Mouse (Mus musculus) MEL (cell line): Measurements from ENCODE around the gene Tgfb1i1. TPM values are rescaled to one million over a fixed set of nuclear protein-coding genes. Genes with fewer than 3 reads are reported as not detected.

Experiments used
- DNase-seq: peaks from one replicate; pipeline ENCODE4 v3.0.0; 2011; ENCODE audit warnings: low read depth, low spot score
- H3K27ac ChIP-seq: 2 replicates; pipeline ENCODE4 v1.5.1; 2012; ENCODE audit warnings: low read depth, mild to moderate bottlenecking, control low read depth, low read length, moderate library complexity; ENCODE audit not compliant: control insufficient read depth
- H3K27me3 ChIP-seq, 2 experiments: fragments of 150-350 bp in 1 of 2; sonication (generic) in 1 of 2; 2 replicates each; pipeline ENCODE4 v1.6.1; 2012; ENCODE audit warnings: low read length in 2 of 2, mild to moderate bottlenecking in 2 of 2, improper control_type of control experiment in 1 of 2, moderate library complexity in 1 of 2; ENCODE audit not compliant: insufficient read depth in 2 of 2, control insufficient read depth in 1 of 2
- H3K36me3 ChIP-seq, 2 experiments: 2 replicates each; pipeline ENCODE4 v1.6.1; 2012 to 2014; ENCODE audit warnings: low read length in 2 of 2, improper control_type of control experiment in 1 of 2, inconsistent platforms in 1 of 2, mild to moderate bottlenecking in 1 of 2; ENCODE audit not compliant: insufficient read depth in 2 of 2, control insufficient read depth in 1 of 2
- H3K4me1 ChIP-seq, 2 experiments: fragments of 150-350 bp in 1 of 2; sonication (generic) in 1 of 2; 2 replicates each; pipeline ENCODE4 v1.6.1; 2012; ENCODE audit warnings: low read length in 2 of 2, improper control_type of control experiment in 1 of 2, mild to moderate bottlenecking in 1 of 2; ENCODE audit not compliant: insufficient read depth in 2 of 2, control insufficient read depth in 1 of 2
- H3K4me3 ChIP-seq, 2 experiments: fragments of 150-350 bp in 1 of 2; sonication (generic) in 1 of 2; 2 replicates each; pipeline ENCODE4 v1.5.1; 2012; ENCODE audit warnings: low read depth in 2 of 2, low read length in 2 of 2, mild to moderate bottlenecking in 2 of 2, moderate library complexity in 2 of 2, control low read depth in 1 of 2, improper control_type of control experiment in 1 of 2; ENCODE audit not compliant: control insufficient read depth in 1 of 2, insufficient read depth in 1 of 2
- H3K79me2 ChIP-seq: 2 replicates; pipeline ENCODE4 v1.6.1; 2012; ENCODE audit warnings: mild to moderate bottlenecking, low read length, moderate library complexity; ENCODE audit not compliant: control insufficient read depth, poor library complexity, insufficient read depth
- H3K9ac ChIP-seq: 2 replicates; pipeline ENCODE4 v1.6.1; 2012; ENCODE audit warnings: low read depth, mild to moderate bottlenecking, control low read depth, low read length, moderate library complexity; ENCODE audit not compliant: control insufficient read depth, poor library complexity, severe bottlenecking
- H3K9me3 ChIP-seq: fragments of 150-350 bp; sonication (generic); replicated peaks from 2 replicates; pipeline ENCODE4 v1.6.1; 2012; ENCODE audit warnings: mild to moderate bottlenecking, low read length, improper control_type of control experiment, moderate library complexity; ENCODE audit not compliant: insufficient read depth
- CHD1 ChIP-seq: IDR thresholded peaks from 2 replicates; pipeline ENCODE4 v1.6.1; 2012; ENCODE audit warnings: low read depth, mild to moderate bottlenecking, inconsistent platforms, low read length, improper control_type of control experiment
- CTCF ChIP-seq, 3 experiments: IDR thresholded peaks in 2 of 3; conservative IDR thresholded peaks in 1 of 3; 2 replicates each; pipeline ENCODE4 v1.5.1; 2011 to 2012; ENCODE audit warnings: low read length in 3 of 3, low read depth in 2 of 3, mild to moderate bottlenecking in 2 of 3, improper control_type of control experiment in 1 of 3, inconsistent platforms in 1 of 3, mixed read lengths in 1 of 3, moderate library complexity in 1 of 3; ENCODE audit not compliant: control insufficient read depth in 1 of 3, insufficient read depth in 1 of 3, poor library complexity in 1 of 3, severe bottlenecking in 1 of 3
- E2F4 ChIP-seq: IDR thresholded peaks from 2 replicates; pipeline ENCODE4 v1.6.1; 2011; ENCODE audit warnings: low read depth, low read length, improper control_type of control experiment, borderline replicate concordance
- ELF1 ChIP-seq: IDR thresholded peaks from 2 replicates; pipeline ENCODE4 v1.6.1; 2014; ENCODE audit warnings: low read depth, mild to moderate bottlenecking, inconsistent platforms, low read length, improper control_type of control experiment, moderate library complexity
- GABPA ChIP-seq: IDR thresholded peaks from 2 replicates; pipeline ENCODE4 v1.6.1; 2012; ENCODE audit warnings: low read depth, mild to moderate bottlenecking, inconsistent platforms, low read length, improper control_type of control experiment, moderate library complexity
- GATA1 ChIP-seq: IDR thresholded peaks from 2 replicates; pipeline ENCODE4 v1.6.1; 2011; ENCODE audit warnings: low read depth, low read length, improper control_type of control experiment
- HCFC1 ChIP-seq: IDR thresholded peaks from 2 replicates; pipeline ENCODE4 v1.6.1; 2012; ENCODE audit warnings: low read depth, mild to moderate bottlenecking, inconsistent platforms, low read length, improper control_type of control experiment, moderate library complexity
- KAT2A ChIP-seq: conservative IDR thresholded peaks from 2 replicates; pipeline ENCODE4 v1.6.1; 2012; ENCODE audit warnings: low read depth, low read length, improper control_type of control experiment, inconsistent platforms
- MAZ ChIP-seq: IDR thresholded peaks from 2 replicates; pipeline ENCODE4 v1.6.1; 2012; ENCODE audit warnings: low read depth, mild to moderate bottlenecking, inconsistent platforms, low read length, improper control_type of control experiment
- MEF2A ChIP-seq: IDR thresholded peaks from 2 replicates; pipeline ENCODE4 v1.6.1; 2014; ENCODE audit warnings: low read depth, mild to moderate bottlenecking, inconsistent platforms, low read length, improper control_type of control experiment; ENCODE audit not compliant: poor library complexity, insufficient replicate concordance, severe bottlenecking; ENCODE audit errors: extremely low read depth
- MYB ChIP-seq: IDR thresholded peaks from 2 replicates; pipeline ENCODE4 v1.6.1; 2011; ENCODE audit warnings: mild to moderate bottlenecking, low read depth, low read length, improper control_type of control experiment
- POLR2AphosphoS5 ChIP-seq: IDR thresholded peaks from 2 replicates; pipeline ENCODE4 v1.6.1; 2012; ENCODE audit warnings: low read depth, borderline replicate concordance, mild to moderate bottlenecking, inconsistent platforms, low read length, moderate library complexity, mixed read lengths
- RAD21 ChIP-seq: IDR thresholded peaks from 2 replicates; pipeline ENCODE4 v1.6.1; 2011; ENCODE audit warnings: mild to moderate bottlenecking, low read depth, low read length, improper control_type of control experiment
- RCOR1 ChIP-seq: IDR thresholded peaks from 2 replicates; pipeline ENCODE4 v1.6.1; 2012; ENCODE audit warnings: low read depth, mild to moderate bottlenecking, inconsistent platforms, low read length, improper control_type of control experiment
- TAL1 ChIP-seq: IDR thresholded peaks from 2 replicates; pipeline ENCODE4 v1.6.1; 2012; ENCODE audit warnings: mild to moderate bottlenecking, inconsistent platforms, low read length, moderate library complexity, mixed read lengths
- TBP ChIP-seq: IDR thresholded peaks from 2 replicates; pipeline ENCODE4 v1.8.0; 2011; ENCODE audit warnings: low read depth, low read length, improper control_type of control experiment
- TCF12 ChIP-seq: IDR thresholded peaks from 2 replicates; pipeline ENCODE4 v1.6.1; 2014; ENCODE audit warnings: low read depth, mild to moderate bottlenecking, inconsistent platforms, low read length, improper control_type of control experiment, moderate library complexity
- UBTF ChIP-seq: IDR thresholded peaks from 2 replicates; pipeline ENCODE4 v1.6.1; 2012; ENCODE audit warnings: low read depth, mild to moderate bottlenecking, inconsistent platforms, low read length, improper control_type of control experiment, moderate library complexity, borderline replicate concordance; ENCODE audit not compliant: insufficient read depth
- USF1 ChIP-seq: IDR thresholded peaks from 2 replicates; pipeline ENCODE4 v1.6.1; 2014; ENCODE audit warnings: low read depth, mild to moderate bottlenecking, inconsistent platforms, low read length, improper control_type of control experiment, moderate library complexity
- ZC3H11A ChIP-seq: IDR thresholded peaks from 2 replicates; pipeline ENCODE4 v1.6.1; 2012; ENCODE audit warnings: low read depth, mild to moderate bottlenecking, inconsistent platforms, low read length, improper control_type of control experiment
- ZKSCAN1 ChIP-seq: IDR thresholded peaks from 2 replicates; pipeline ENCODE4 v1.6.1; 2012; ENCODE audit warnings: low read depth, mild to moderate bottlenecking, inconsistent platforms, low read length, improper control_type of control experiment, moderate library complexity
- ZNF384 ChIP-seq: IDR thresholded peaks from 2 replicates; pipeline ENCODE4 v1.6.1; 2012; ENCODE audit warnings: low read depth, mild to moderate bottlenecking, inconsistent platforms, low read length, improper control_type of control experiment
- polyA plus RNA-seq, 2 experiments: library from polyadenylated mRNA; stranded (reverse) in 1 of 2; unstranded in 1 of 2; fragments of >175 nt in 1 of 2; fragments of >200 nt in 1 of 2; gene quantifications; 2 replicates each; pipeline versions ENCODE4 v1.2.1 to v1.2.4; 2012; ENCODE audit warnings: low replicate concordance in 2 of 2, low read depth in 1 of 2; ENCODE audit not compliant: insufficient read length in 2 of 2, insufficient read depth in 1 of 2, missing spikeins in 1 of 2
- total RNA-seq: library from RNA; depleted of rRNA; stranded (reverse); fragments of 300-350 nt; gene quantifications from 2 replicates; pipeline ENCODE4 v1.2.3, GENCODE M21; 2012

Gene Tgfb1i1
- total and polyA plus RNA-seq, 3 experiments, result 0.21 TPM; not detected in 2

GRCm38 (mm10) chr7:128265411-128265810, 18.8 kb downstream of the Tgfb1i1 start, which contains the start of gene Slc5a2:
Gene Slc5a2, plus strand, starts transcription at chr7:128265657.
- Histone ChIP-seq H3K9ac (no peak within 1 kb of the TSS), H3K4me3 (no peak within 1 kb of the TSS), H3K79me2 (no peaks in the 10 kb centered on the region), H3K27me3 (peaks cover 0 to 3% of the 10 kb centered on the region in 2 experiments; a peak in 2 of 4 replicates), H3K9me3 (no peaks in the 10 kb centered on the region), H3K36me3 (no peaks in the 10 kb centered on the region; a peak in 1 of 4 replicates), H3K4me1 (peaks cover 0 to 4% of the 10 kb centered on the region in 2 experiments; a peak in 2 of 4 replicates), H3K27ac (no peak within 1 kb of the TSS)
- TF ChIP-seq GATA1 (no peak), TBP (no peak), RCOR1 (no peak), HCFC1 (no peak), RAD21 (no peak), CTCF (IDR thresholded peaks at IDR 0.05 in 2 of 3, conservative IDR thresholded peaks at IDR 0.05 in 1 of 3; ENCODE audit: control insufficient read depth in 1 of 3, insufficient read depth in 1 of 3, low read depth in 2 of 3, low read length in 3 of 3, poor library complexity in 1 of 3, severe bottlenecking in 1 of 3) (no peak), TAL1 (no peak), TCF12 (no peak)
- no peak for DNase-seq

- Histone ChIP-seq H3K36me3 (peaks cover 0 to 2% of the 10 kb centered on the region in 2 experiments; a peak in 1 of 4 replicates), H3K4me1 (peaks cover 0 to 11% of the 10 kb centered on the region in 2 experiments; a peak in 3 of 4 replicates), H3K27me3 (peaks cover 0 to 3% of the 10 kb centered on the region in 2 experiments; a peak in 2 of 4 replicates), H3K9ac (no peak overlapping the region), H3K9me3 (no peaks in the 10 kb centered on the region), H3K79me2 (no peaks in the 10 kb centered on the region), H3K4me3 (no peak overlapping the region), H3K27ac (no peak overlapping the region)
- TF ChIP-seq KAT2A, result no peak
- TF ChIP-seq POLR2AphosphoS5, result no peak
- TF ChIP-seq ZKSCAN1, result no peak
- no peak for TF ChIP-seq CHD1
- DNase-seq, result no peak
Observed at GRCm38 (mm10) chr7:128266056-128266455, 19.4 kb downstream of the Tgfb1i1 start.

GRCm38 (mm10) chr7:128267391-128267790, 20.8 kb downstream of the Tgfb1i1 start:
- no peak overlapping the region for H3K4me3 ChIP-seq

More at GRCm38 (mm10) chr7:128267391-128267790, 20.8 kb downstream of the Tgfb1i1 start:
- no peak for DNase-seq
- TF ChIP-seq MEF2A (no peak), TBP (no peak), TAL1 (no peak), UBTF (no peak), KAT2A (no peak), RAD21 (no peak), GABPA (no peak), ELF1 (no peak), MYB (no peak), E2F4 (no peak), ZNF384 (no peak), USF1 (no peak), RCOR1 (no peak), ZC3H11A (no peak), TCF12 (no peak), POLR2AphosphoS5 (no peak), MAZ (no peak), CHD1 (no peak)
- no peak overlapping the region for H3K27ac ChIP-seq
- H3K9me3 ChIP-seq, result no peaks in the 10 kb centered on the region
- no peak overlapping the region for H3K9ac ChIP-seq
- H3K36me3 ChIP-seq, result peaks cover 0 to 2% of the 10 kb centered on the region in 2 experiments; a peak in 1 of 4 replicates
- peaks cover 0 to 11% of the 10 kb centered on the region in 2 experiments; a peak in 3 of 4 replicates for H3K4me1 ChIP-seq
- peaks cover 0 to 1% of the 10 kb centered on the region in 2 experiments; a peak in 2 of 4 replicates for H3K27me3 ChIP-seq
- no peaks in the 10 kb centered on the region for H3K79me2 ChIP-seq
